Mouse (Mus musculus) natural killer cell, adult 2 months (primary cell): Measurements from ENCODE around the gene Gm9821.
A peak's percentile ranks its signal among the peaks of the same experiment; 100 is the strongest.

Experiments
- DNase-seq, 2 experiments: peaks; one replicate each; pipeline ENCODE4 v3.0.0; 2022; ENCODE audit warnings: low spot score in 2 of 2

The Gm9821 gene

GRCm38 (mm10) chr2:91971231-91972097, 26.0 kb downstream of the Gm9821 start:
- no peak for DNase-seq

GRCm38 (mm10) chr2:91972121-91972566, 26.6 kb downstream of the Gm9821 start:
- peak in 1 of 2 experiments; percentile 59 for DNase-seq

- DNase-seq: no peak
Observed at GRCm38 (mm10) chr2:91973416-91974135, 28.1 kb downstream of the Gm9821 start.

GRCm38 (mm10) chr2:91975581-91976541, 30.4 kb downstream of the Gm9821 start, which contains the start of gene Dgkz:
TSS of gene Dgkz (minus strand) at chr2:91975864.
- no peak for DNase-seq

GRCm38 (mm10) chr2:91977960-91978359, 32.5 kb downstream of the Gm9821 start:
- no peak for DNase-seq

- no peak for DNase-seq
Observed at GRCm38 (mm10) chr2:91978547-91978946, 33.0 kb downstream of the Gm9821 start.

GRCm38 (mm10) chr2:91980245-91980644, 34.7 kb downstream of the Gm9821 start:
- no peak for DNase-seq

- no peak for DNase-seq
Observed at GRCm38 (mm10) chr2:91980830-91981229, 35.3 kb downstream of the Gm9821 start.

GRCm38 (mm10) chr2:91984439-91984838, 38.9 kb downstream of the Gm9821 start:
- DNase-seq: peak; percentile 67 to 77

GRCm38 (mm10) chr2:91984906-91985525, 39.5 kb downstream of the Gm9821 start:
- DNase-seq: no peak

GRCm38 (mm10) chr2:91986071-91986470, 40.6 kb downstream of the Gm9821 start:
- DNase-seq: no peak

- peak; percentile 72 to 79 for DNase-seq
Observed at GRCm38 (mm10) chr2:91987542-91987941, 42.0 kb downstream of the Gm9821 start.

- no peak for DNase-seq
Observed at GRCm38 (mm10) chr2:91989750-91990149, 44.2 kb downstream of the Gm9821 start.

- no peak for DNase-seq
Observed at GRCm38 (mm10) chr2:91993409-91993808, 47.9 kb downstream of the Gm9821 start.

GRCm38 (mm10) chr2:91996006-91996405, 50.5 kb downstream of the Gm9821 start:
- no peak for DNase-seq
